Mouse (Mus musculus) telencephalon, adult 2 months (tissue): ENCODE results near the gene Sh3pxd2b.

ENCODE experiments used
- DNase-seq: peaks from one replicate; pipeline ENCODE4 v3.0.0-alpha.2; 2011; ENCODE audit warnings: low read depth, low spot score

Gene Sh3pxd2b

DNA sequence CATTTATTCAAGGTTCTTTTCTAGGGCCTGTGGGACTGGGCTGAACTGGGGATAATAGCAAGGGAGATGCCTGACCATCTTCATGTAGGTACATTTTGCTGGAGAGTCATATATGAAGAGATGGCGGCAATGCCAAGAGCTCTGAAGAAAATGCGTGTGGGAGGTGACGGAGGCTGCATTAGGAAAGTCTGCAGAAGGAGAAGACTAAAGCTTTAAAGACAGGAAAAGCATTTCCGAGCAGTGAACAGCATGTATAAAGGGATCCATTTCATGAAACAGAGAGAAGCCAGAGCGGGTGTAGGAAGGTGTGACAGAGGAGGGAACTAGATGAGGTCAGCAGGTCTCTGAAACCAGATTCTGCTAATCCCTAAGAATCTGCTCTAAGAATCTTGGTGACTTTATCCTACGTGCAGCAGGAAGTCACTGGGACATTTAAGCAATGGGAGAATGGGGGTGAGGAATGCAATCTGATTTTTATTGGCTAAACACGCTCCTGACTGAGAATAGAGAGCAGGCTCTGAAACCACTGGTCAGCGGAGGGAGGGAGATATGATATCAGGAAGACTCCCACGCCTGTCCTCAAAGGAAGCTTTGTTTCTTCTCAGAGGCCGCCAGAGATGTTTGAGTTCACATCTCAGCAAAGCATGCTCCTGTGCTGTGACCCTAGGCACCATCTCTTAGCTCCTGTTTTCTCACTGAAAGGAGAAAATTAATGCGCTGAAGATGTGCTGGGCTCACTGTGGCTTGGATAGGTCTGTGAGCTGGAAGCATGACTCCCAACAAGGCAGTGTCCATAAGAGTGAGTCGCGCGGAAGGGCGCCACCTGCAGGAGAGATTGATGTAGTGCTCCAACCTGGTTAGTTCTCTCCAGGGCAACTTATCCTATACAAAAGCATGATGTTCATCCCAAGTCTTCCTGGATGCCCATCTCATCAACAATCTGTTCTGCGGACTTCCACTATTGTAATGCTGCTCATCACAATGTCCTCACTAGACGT lies 6.8 kb upstream of the Sh3pxd2b start:
- DNase-seq, result peak; percentile 76

DNA sequence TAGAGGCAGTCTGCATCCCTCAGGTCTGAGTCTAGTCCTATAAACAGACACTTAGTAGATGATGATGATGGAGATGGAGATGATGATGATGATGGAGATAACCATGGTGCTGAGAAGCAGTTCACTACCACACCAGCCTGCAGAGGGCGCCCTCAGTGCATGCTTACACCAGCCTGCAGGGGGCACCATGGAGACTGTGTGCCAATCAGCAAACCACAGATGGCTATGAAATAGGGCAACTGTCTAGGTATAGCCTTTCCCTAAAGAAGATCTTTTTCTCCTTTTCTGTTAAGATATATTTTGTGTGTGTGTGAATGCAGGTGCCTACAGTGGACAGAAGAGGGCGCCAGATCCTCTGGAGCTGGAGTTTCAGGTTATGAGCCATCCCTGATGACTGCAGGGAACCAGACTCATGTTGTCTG lies 4.8 kb upstream of the Sh3pxd2b start:
- DNase-seq, result no peak

- DNase-seq, result no peak
Measured at GRCm38 (mm10) chr11:32343350-32343749, 4.3 kb upstream of the Sh3pxd2b start.

GRCm38 (mm10) chr11:32345504-32346297 lies 1.9 kb upstream of the Sh3pxd2b start:
- DNase-seq, result no peak

DNA sequence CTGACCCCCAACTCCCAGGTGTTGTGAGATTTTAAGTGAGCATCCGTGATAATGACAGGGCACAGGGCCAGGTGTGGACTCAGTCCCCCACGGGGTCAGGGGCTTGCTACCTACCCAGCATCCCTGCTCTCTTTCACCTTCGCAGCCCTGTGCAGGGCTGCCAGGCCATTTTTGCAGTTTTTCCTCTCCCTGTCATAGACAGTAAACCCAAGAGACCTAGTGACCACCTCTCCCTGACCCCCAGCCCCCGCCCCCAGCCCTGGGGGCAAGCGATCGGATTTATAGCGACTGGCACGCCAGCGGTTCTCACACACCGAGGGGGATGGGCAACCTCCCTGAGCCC lies 385 bp upstream of the Sh3pxd2b start:
- no peak for DNase-seq

- no peak for DNase-seq
Measured at GRCm38 (mm10) chr11:32348433-32349283, 1.0 kb downstream of the Sh3pxd2b start.

DNA sequence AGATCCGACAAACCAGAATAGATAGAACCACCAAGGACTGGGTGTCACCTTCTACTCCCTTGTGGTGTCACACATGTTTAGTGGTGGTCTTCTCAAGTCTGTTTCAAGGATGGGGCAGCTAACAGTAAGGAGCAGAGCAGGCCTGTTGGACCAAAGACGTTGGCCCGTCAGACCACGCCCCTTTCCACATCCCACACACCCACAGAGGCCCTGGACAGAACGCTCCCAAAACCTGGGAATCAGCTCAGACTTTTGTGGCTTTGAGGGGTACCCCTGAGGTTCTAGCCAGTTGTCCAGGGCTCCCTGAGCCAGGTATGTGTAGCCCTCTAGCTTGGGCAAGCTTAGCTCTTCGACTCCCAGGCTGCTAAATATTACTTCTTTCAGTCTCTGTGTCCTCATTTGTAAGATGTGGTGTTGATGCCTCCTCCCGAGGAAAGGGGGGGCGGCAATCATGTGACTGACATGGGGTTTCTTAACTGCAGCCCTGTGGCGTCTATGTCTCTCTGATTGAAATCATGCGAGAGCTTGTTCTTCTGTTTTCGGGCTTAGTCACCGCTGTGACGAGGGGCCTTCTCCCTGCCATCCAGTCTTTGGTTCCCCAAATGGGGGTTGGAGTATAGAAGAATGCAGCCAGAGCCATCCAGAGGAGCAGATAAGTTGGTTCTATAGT lies 1.8 kb downstream of the Sh3pxd2b start:
- no peak for DNase-seq

- DNase-seq, result no peak
Measured at GRCm38 (mm10) chr11:32352946-32353345, 5.3 kb downstream of the Sh3pxd2b start.

DNA sequence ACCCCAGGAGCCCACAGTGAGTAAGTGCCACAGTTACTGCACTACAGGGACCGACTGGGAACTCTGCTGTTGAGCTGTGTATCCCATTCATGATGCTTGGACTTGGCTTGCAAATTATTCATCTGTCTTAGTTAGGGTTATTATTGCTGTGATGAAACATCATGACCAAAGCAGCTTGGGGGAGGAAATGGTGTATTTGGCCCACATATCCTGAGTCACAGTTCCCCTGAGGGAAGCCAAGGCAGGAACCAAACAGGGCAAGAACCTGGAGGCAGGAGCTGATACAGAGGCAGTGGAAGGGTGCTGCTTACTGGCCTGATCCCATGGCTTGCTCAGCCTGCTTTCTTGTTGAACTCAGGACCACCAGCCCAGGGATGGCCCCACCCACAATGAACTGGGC lies 7.8 kb downstream of the Sh3pxd2b start:
- no peak for DNase-seq

DNA sequence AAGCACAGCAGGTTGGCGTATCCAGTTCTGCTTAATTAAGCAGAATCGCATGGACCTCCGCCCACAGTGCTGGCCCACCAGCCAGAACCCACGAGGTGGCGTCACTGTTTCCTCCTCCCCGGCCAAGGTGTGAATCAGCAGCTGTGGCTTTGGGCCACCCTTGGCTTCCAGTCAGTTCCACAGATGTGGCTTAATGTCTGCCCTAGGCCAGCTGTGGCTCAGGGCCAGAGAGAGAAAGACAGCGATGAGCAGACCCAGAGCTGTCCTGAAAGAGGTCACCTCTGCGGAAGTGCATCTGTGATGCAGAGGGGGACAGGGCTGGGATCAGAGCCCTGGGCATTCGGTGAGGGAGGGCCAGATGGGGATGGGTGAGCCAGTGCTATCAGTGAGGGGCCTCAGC lies 10.1 kb downstream of the Sh3pxd2b start:
- DNase-seq, result no peak

- DNase-seq, result no peak
Measured at GRCm38 (mm10) chr11:32358399-32358798, 10.8 kb downstream of the Sh3pxd2b start.

GRCm38 (mm10) chr11:32359566-32359965 lies 11.9 kb downstream of the Sh3pxd2b start:
- DNase-seq, result no peak

DNA sequence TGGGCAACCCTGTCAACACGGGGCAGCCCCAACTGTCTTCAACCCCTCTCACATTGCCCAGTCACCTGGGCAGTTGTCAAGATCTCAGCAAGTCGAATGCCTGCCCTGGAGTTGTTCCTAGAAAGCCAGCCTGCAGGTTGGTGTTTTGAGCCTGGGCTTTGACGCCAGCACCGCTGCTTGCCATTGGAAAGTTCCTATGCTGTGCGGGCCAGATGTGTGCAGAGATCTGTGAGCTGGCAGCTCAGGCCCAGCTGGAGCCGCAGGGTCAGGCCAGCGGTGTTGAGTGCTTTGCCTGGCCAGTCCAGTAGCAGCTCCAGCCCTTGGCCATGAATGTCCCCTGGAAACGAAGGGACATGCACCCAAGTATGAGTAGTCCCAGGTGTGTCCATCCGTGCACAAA lies 14.2 kb downstream of the Sh3pxd2b start:
- DNase-seq, result no peak

DNA sequence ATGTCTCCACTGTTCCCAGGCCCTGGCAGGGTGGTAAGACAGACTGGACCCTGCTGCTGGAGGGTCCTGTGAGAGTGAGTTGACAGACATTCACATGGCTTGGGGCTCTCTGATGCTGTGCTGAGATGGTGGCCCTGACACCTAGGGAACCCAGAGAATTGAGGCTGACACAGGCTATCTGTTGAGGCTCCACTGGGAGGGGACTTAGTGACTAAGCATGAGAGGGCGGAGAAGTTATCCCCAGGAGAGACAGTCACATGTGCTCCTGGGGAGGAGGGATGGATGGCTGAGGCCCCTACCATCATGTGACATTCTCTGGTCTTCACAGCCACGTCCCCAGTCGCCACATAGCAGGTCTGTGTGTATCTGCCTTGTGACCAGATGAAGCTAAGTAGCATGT lies 15.6 kb downstream of the Sh3pxd2b start:
- DNase-seq, result no peak

DNA sequence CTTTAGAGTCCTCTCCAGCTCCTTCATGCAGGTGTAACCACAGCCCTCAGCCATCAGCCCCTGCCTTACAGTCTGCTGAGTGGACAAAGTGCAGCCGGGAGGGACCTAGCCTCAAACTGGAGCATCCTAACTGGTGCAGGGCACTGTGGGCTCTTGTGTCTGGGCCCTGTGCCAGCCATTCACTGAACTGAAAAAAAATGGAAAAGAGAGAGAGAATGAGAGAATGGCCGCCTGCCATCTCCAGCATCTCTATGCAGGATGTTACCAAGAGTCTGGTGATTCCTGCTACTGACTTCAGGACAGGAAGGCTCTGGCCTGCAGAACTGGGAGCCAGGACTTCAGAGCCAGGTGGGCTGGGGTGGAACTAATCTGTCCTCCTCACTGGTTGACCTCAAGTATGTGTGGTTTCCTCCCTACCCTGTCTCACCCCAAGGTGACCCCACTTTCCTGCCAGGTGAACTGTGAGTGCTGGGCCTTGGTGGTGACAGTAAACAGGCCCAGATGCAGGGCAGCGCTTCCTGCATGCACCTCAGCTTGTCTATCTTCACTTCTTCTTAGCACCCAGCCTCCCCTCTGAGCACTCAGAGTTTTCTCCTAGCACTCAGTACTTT lies 16.1 kb downstream of the Sh3pxd2b start:
- DNase-seq, result no peak

DNA sequence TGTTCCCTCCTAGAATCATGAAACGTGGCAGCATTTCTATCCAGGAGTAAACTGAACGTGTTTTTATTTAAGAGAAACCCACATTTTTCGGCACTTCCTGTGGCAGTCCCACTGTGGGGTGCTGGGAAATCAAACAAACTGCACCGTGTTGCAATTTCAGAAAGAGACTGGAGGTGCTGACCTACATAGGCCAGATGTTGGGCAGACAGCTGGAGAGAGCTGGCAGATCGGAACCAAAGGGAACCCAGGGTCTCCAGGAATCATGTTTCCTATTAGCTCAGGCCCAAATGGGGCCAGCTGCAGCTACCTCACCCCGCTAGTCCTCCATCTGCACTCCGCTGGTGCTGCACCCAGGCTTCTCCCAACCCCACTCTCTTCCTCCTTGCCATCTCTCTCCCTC lies 16.8 kb downstream of the Sh3pxd2b start:
- DNase-seq, result no peak

GRCm38 (mm10) chr11:32365498-32365897 lies 17.9 kb downstream of the Sh3pxd2b start:
- no peak for DNase-seq

GRCm38 (mm10) chr11:32367056-32367455 lies 19.4 kb downstream of the Sh3pxd2b start:
- DNase-seq, result no peak

DNA sequence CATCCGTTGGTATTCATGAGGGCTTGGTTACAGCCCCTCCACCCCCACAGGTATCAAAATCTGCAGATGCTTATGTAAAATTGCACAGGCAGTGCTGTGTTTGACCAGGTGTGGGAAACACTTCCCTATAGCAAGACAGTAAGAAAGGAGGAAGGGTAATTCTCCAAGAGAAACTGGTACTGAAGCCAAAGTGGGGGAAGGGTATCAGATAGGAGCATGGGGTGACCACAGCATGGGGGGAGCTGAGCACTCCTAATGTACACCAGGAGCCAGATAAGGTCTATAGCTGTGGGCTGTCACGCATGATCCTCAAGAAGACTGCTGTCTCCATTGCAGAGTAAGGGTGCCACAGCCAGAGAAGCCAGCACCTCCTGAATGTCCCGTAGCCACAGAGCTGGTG lies 21.4 kb downstream of the Sh3pxd2b start:
- no peak for DNase-seq

- DNase-seq, result no peak
Measured at GRCm38 (mm10) chr11:32370881-32371280, 23.3 kb downstream of the Sh3pxd2b start.
